Mouse (Mus musculus): ENCODE measurements around the gene Nkx2-1. TPM values are rescaled to one million over a fixed set of nuclear protein-coding genes. Genes with fewer than 3 reads are reported as not detected.

Nkx2-1 gene
- not detected for polyA plus RNA-seq (2017; shearing (Covaris generic))

DNA sequence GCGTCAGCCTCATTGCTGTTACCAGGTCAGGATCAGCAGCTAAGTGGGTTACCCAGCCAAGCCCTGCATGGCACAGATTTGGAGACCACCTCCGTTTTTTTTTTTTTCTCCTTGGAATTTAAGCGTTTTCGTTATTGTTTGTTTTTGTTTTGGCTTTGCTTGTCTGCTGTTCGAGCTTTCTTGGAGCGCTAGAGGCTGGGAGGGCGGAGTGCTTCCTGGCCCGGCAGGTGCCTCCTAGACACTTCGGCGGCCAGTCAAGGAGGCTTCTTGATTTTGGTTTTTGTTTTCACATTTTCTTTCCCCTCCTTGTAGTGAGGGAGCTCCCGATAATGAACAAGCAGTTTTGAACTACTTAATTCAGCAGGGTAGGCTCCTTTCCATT lies at the start of gene Nkx2-1:
Nkx2-1 (minus strand) TSS at position 25 of the 382 bp plus-strand sequence.

Other genes with a start within 250 kb of the Nkx2-1 start
- gene Mbip, start 191.0 kb downstream of the Nkx2-1 start, polyA plus RNA-seq (2017; shearing (Covaris generic)) = 36.4 TPM
- gene Nkx2-9, start 76.4 kb upstream of the Nkx2-1 start, polyA plus RNA-seq (2017; shearing (Covaris generic)) = not detected
- not detected for gene Pax9, start 154.9 kb upstream of the Nkx2-1 start, polyA plus RNA-seq (2017; shearing (Covaris generic))

All from activated CD4-positive, CD25-positive, alpha-beta regulatory T cell, adult 9 weeks (primary cell).